Mouse (Mus musculus) megakaryocyte, embryonic 14.5 days (primary cell): ENCODE results near the gene Rnf31. TPM values are rescaled to one million over a fixed set of nuclear protein-coding genes. Genes with fewer than 3 reads are reported as not detected.

ENCODE experiments used
- H3K27me3 ChIP-seq: replicated peaks from 2 replicates; pipeline ENCODE3; 2012; ENCODE audit warnings: inconsistent platforms
- H3K36me3 ChIP-seq: replicated peaks from 2 replicates; pipeline ENCODE3; 2012; ENCODE audit warnings: low read length, inconsistent platforms, mixed read lengths
- H3K4me1 ChIP-seq: 2 replicates; pipeline ENCODE4 v1.6.1; 2012; ENCODE audit warnings: inconsistent platforms
- H3K4me3 ChIP-seq: replicated peaks from 2 replicates; pipeline ENCODE3; 2012; ENCODE audit warnings: moderate library complexity, mild to moderate bottlenecking, inconsistent platforms
- H3K9me3 ChIP-seq: 2 replicates; pipeline ENCODE4 v1.6.1; 2012; ENCODE audit warnings: inconsistent platforms
- FLI1 ChIP-seq: IDR thresholded peaks from 2 replicates; pipeline ENCODE4 v1.6.1; 2012; ENCODE audit warnings: low read length, inconsistent platforms, mixed read lengths
- GATA1 ChIP-seq: IDR thresholded peaks from 3 replicates; pipeline ENCODE4 v1.6.1; 2012; ENCODE audit warnings: mixed read lengths, low read length, inconsistent platforms, borderline replicate concordance
- polyA plus RNA-seq: library from polyadenylated mRNA; stranded (reverse); fragments of >175 nt; gene quantifications from 2 replicates; pipeline ENCODE4 v1.2.3, GENCODE M21; 2012; ENCODE audit warnings: low replicate concordance; ENCODE audit not compliant: insufficient read depth

The Rnf31 gene
- polyA plus RNA-seq, 1 experiment: 17.1 TPM

GRCm38 (mm10) chr14:55575711-55576110, 15.8 kb upstream of the Rnf31 start:
- Histone ChIP-seq H3K4me3 (no peak overlapping the region), H3K36me3 (peaks cover 17% of the 10 kb centered on the region), H3K9me3 (no peaks in the 10 kb centered on the region), H3K4me1 (peaks cover 59% of the 10 kb centered on the region), H3K27me3 (no peaks in the 10 kb centered on the region)
- no peak for TF ChIP-seq GATA1
- no peak for TF ChIP-seq FLI1

- peaks cover 22% of the 10 kb centered on the region for H3K36me3 ChIP-seq
- H3K4me3 ChIP-seq: no peak overlapping the region
- TF ChIP-seq FLI1 (no peak), GATA1 (no peak)
- no peaks in the 10 kb centered on the region for H3K9me3 ChIP-seq
- H3K4me1 ChIP-seq: peaks cover 58% of the 10 kb centered on the region
- H3K27me3 ChIP-seq: no peaks in the 10 kb centered on the region
These were observed 15.1 kb upstream of the Rnf31 start for GRCm38 (mm10) chr14:55576376-55576775.

GRCm38 (mm10) chr14:55577871-55578667, 13.4 kb upstream of the Rnf31 start, which contains the start of gene Psme1:
Gene Psme1 (plus strand): TSS chr14:55578123.
- H3K27me3 ChIP-seq: no peaks in the 10 kb centered on the region
- no peaks in the 10 kb centered on the region for H3K9me3 ChIP-seq
- peaks cover 33% of the 10 kb centered on the region for H3K36me3 ChIP-seq
- TF ChIP-seq GATA1: no peak
- TF ChIP-seq FLI1: no peak
- peaks cover 47% of the 10 kb centered on the region for H3K4me1 ChIP-seq
- H3K4me3 ChIP-seq: peak within 1 kb of the TSS; percentile 96

GRCm38 (mm10) chr14:55578668-55579269, 12.7 kb upstream of the Rnf31 start:
- Histone ChIP-seq H3K36me3 (peaks cover 36% of the 10 kb centered on the region), H3K9me3 (no peaks in the 10 kb centered on the region), H3K4me1 (peaks cover 47% of the 10 kb centered on the region), H3K27me3 (no peaks in the 10 kb centered on the region), H3K4me3 (peak overlapping the region; percentile 96)
- TF ChIP-seq FLI1 (no peak), GATA1 (no peak)

- TF ChIP-seq FLI1: no peak
- no peak for TF ChIP-seq GATA1
- no peak overlapping the region for H3K4me3 ChIP-seq
- no peaks in the 10 kb centered on the region for H3K9me3 ChIP-seq
- no peaks in the 10 kb centered on the region for H3K27me3 ChIP-seq
- peaks cover 36% of the 10 kb centered on the region for H3K36me3 ChIP-seq
- peaks cover 55% of the 10 kb centered on the region for H3K4me1 ChIP-seq
These were observed 11.7 kb upstream of the Rnf31 start for GRCm38 (mm10) chr14:55579511-55580496.

GRCm38 (mm10) chr14:55580731-55581130, 10.8 kb upstream of the Rnf31 start:
- no peak overlapping the region for H3K4me3 ChIP-seq
- peaks cover 58% of the 10 kb centered on the region for H3K4me1 ChIP-seq
- peaks cover 36% of the 10 kb centered on the region for H3K36me3 ChIP-seq
- H3K27me3 ChIP-seq: no peaks in the 10 kb centered on the region
- TF ChIP-seq GATA1 (no peak), FLI1 (no peak)
- H3K9me3 ChIP-seq: no peaks in the 10 kb centered on the region

- H3K36me3 ChIP-seq: peaks cover 38% of the 10 kb centered on the region
- TF ChIP-seq FLI1 (no peak), GATA1 (no peak)
These were observed 9.4 kb upstream of the Rnf31 start for GRCm38 (mm10) chr14:55581981-55582681.

GRCm38 (mm10) chr14:55584303-55584701, 7.2 kb upstream of the Rnf31 start:
- Histone ChIP-seq H3K4me3 (peak overlapping the region; percentile 95), H3K9me3 (no peaks in the 10 kb centered on the region), H3K4me1 (peaks cover 53% of the 10 kb centered on the region), H3K36me3 (peaks cover 56% of the 10 kb centered on the region), H3K27me3 (no peaks in the 10 kb centered on the region)
- no peak for TF ChIP-seq FLI1
- TF ChIP-seq GATA1: no peak

More at GRCm38 (mm10) chr14:55581981-55582681, 9.4 kb upstream of the Rnf31 start:
- H3K9me3 ChIP-seq: no peaks in the 10 kb centered on the region
- H3K4me3 ChIP-seq: no peak overlapping the region
- no peaks in the 10 kb centered on the region for H3K27me3 ChIP-seq
- peaks cover 59% of the 10 kb centered on the region for H3K4me1 ChIP-seq
